Mouse (Mus musculus) left cerebral cortex, adult 11 months (tissue): ENCODE results near the gene Snx29.

Experiments used
- DNase-seq: peaks from one replicate; pipeline ENCODE4 v3.0.0; 2022; ENCODE audit warnings: low spot score

Gene Snx29

GRCm38 (mm10) chr16:11596599-11596998 lies 273.9 kb downstream of the Snx29 start:
- no peak for DNase-seq

- no peak for DNase-seq
Measured at GRCm38 (mm10) chr16:11597769-11598168, 275.1 kb downstream of the Snx29 start.

DNA sequence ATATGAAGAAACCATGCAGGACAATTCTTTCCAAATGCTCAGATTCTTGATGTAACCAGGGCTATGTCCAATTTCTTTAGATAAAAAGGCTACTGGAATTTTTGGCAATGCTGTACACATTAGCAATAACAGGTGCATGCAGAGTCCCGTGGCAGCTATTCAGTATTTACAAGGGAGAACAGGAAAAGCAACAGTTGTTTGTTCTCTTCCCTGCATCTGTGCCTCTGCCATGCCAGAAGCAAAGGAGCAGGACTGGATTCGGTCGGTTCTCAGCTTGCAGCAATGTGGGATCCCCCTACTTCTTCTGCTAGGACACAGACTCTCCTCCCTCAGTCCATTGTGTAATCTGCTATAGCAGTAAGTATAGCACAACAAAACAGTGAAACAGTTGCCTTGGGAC lies 276.8 kb downstream of the Snx29 start:
- DNase-seq = no peak

DNA sequence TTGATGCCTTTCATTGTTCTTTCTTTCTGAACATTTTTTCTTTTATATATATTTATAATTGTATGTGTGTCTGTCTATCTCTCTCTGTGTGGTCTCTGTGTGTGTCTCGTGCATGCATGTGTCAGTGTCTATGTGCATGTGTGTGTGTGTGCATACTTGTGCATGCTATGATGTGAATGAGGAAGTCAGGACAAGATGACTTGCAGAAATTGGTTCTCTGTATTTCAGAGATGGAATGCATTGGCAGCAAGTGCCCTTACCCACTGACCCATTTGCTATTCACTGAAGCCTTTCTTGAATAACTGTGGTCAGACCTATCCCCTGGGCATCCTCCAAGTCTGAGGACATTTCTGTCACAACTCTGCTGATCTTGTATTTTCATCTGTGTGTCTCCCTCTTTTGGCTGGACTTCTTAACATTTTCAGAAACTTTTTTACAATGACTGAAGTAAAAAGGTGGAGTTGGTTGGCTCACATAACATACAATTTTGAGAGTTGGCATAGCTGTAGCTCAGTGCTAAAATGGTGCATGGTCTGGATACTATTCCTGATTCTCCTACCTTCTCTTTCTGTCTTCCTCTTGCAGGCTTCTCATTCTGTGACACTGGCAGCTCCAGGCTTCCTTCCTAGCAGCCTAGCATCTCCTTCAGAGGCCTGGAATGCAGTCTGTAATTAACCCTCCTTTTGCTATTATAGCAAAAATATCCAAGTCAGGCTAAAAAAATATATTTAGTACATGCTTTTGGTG lies 278.8 kb downstream of the Snx29 start:
- DNase-seq = no peak

- DNase-seq = no peak
Measured at GRCm38 (mm10) chr16:11603667-11604422, 281.1 kb downstream of the Snx29 start.

DNA sequence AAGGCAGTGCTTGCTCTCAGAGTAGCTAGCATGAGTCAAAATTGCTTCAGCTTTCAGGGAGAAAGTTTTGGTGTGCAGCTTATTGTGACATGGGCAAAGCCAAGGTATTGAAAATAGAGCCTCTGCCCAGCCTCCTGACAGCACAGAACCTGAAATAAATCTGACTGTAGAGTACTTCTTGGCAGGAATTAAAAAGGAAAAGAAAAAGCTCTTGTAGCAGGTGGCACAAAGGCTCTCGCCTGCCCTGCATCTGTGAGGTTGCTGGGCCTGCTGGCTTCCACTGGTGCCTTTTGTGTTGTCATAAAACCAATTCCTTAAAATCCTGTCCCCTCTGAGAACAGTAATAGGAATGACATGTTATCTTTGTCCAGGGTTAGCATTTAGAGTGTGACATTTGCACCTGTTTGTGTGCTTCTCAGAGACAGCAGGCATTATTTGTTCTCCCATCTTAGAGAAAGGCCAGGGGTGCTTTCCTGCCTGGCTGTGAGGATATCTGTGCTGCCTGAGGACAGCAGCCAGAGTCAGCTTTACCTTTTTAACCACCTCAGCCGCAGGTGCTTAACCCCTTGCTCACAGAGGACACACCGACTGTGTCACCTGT lies 289.9 kb downstream of the Snx29 start:
- DNase-seq = no peak

GRCm38 (mm10) chr16:11614401-11615014 lies 291.8 kb downstream of the Snx29 start:
- no peak for DNase-seq

DNA sequence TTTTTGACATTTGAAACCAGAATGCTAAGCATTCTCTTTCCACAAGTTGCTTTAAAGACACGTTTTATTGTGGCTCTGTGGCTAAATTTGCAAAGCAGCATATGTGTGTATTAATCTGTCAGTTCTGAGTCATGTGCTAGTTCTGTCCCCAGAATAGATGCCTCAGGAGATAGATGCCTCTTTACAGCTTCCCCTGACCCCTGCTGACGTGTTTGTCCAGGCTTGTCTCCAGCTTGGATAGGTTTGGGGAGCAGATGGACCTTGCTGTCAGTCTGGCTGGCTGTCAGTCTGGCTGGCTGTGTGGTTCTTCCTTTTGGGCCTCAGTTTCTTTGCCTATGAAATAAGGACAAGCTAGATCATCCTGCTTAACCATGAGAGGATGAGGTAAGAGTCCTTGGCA lies 292.9 kb downstream of the Snx29 start:
- DNase-seq = no peak

- no peak for DNase-seq
Measured at GRCm38 (mm10) chr16:11619951-11620350, 297.2 kb downstream of the Snx29 start.

- DNase-seq = no peak
Measured at GRCm38 (mm10) chr16:11621042-11621441, 298.3 kb downstream of the Snx29 start.

GRCm38 (mm10) chr16:11621664-11622063 lies 299.0 kb downstream of the Snx29 start:
- no peak for DNase-seq

DNA sequence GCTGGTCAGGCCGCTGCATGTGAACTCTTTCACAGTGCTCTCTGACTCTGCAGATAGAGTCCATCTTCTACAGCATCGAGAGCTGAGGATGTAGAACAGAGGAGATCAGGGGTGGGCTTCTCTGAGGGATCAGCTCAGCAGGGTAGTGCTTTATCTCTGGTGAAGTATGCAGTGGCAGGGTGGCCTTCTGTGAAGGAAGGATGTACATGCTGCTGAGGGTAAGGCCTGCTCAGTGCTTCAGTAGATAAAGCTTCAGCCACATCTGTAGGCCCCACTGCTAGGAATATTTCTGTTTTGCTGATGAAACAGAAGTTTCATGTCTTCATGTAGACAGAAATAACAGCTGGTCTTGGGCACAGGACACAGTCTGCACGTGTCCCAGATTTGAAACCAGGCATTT lies 300.3 kb downstream of the Snx29 start:
- DNase-seq = no peak

DNA sequence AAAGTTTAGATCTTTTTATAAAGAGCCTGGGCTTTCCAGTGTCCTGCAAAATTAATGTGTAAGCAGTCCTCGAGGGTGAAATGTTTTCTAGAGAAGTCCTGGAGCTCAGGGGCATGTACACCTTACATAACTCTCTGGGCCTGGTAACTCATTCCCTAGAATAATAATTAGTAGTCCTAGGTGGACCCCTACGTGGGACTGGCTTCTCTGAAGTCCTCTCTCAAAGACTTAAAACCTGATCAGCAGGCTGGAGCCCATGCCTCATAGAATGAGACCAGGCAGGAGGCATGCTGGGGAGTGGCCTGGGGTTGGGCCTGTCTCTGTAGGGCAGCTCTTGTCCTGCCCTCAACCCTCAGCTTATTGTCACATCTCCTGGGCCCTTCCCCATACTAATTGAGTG lies 301.4 kb downstream of the Snx29 start:
- no peak for DNase-seq

GRCm38 (mm10) chr16:11626004-11626481 lies 303.3 kb downstream of the Snx29 start:
- DNase-seq = peak; percentile 30

DNA sequence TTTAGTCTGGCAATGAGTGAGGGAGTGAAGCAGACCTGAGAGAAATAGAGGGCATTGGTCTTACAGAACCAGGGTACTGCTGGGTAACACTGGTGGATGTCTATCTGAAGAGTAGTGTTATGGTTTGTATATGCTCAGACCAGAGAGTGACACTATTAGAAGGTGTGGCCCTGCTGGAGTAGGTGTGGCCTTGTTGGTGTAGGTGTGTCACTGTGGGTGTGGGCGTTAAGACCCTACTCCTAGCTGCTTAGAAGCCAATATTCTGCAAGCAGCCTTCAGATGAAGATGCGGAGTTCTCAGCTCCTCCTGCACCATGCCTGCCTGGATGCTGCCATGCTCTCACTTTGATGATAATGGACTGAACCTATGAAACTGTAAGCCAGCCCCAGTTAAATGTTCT lies 303.9 kb downstream of the Snx29 start:
- DNase-seq = no peak

DNA sequence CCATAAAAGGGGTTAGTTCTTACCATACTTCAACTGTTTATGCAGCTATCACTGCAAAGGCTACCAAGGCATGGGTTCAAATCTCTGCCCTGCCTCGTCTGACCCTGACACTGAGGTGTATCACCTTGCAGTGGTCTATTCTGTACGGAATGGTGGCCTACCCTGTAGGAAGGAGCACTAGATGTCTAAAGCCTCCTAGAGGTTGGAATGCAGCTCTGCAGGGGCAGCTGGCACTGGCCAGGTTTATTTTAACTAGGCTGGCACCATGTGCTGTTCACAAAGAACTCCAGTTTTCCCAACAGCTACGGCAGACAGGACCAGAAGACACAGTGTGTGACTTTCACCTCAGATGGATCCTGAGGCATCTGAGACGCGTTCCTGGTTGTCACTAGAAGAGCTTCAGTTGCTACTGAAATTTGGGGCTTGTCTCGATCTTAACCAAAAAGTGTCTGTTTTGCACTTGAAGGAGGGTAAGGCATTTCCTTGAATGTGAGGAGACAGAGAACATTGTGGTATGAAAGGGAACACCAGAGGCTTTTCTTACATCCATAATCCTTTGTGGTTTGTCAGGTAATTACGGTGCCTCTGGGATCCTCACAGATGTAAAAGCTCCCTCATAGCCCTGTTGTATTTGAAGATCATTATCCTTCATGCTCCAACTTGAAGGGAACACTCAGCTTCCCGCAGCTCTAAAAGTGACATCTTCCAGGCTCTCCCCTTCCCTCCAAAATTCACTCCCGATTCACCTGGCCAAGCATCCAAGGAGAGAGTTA lies 305.3 kb downstream of the Snx29 start:
- DNase-seq = no peak

DNA sequence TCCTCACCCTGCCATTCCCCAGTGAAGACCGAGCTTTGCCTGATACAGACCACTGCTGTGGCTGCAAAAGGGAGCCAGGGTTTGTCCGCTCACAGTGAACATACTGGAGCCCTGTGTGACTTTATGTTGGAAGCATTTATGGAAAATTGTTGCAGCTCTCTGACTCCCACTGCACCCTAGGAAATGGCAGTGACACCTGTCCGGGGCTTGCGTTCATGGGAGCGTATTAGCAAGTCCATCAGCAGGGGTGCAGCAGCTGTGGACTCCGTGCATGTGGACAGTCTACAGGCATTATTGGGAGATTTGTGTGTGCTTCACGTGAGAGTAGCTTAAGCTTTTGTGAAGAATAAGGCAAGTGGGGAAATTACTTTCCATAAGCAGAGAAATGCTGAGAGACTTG lies 307.0 kb downstream of the Snx29 start:
- no peak for DNase-seq

DNA sequence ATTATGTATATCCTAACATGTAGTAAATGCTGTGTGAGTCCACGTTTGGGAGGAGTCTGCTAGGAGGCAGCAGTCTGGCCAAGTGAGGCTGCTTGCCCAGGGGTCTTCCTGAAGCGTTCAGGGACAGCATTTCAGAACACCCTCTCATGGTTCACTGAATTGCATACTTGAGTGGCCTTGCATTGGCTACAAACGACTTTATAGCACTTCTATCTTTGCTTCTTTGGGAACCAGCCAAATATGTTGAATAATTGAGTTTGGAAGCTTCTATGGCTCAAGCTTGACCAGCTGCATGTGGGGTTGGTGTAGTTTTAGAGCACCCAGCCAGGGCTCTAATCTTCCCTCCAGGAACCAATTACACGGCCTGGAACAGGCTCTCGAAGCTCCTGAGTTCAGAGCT lies 307.8 kb downstream of the Snx29 start:
- DNase-seq = no peak

DNA sequence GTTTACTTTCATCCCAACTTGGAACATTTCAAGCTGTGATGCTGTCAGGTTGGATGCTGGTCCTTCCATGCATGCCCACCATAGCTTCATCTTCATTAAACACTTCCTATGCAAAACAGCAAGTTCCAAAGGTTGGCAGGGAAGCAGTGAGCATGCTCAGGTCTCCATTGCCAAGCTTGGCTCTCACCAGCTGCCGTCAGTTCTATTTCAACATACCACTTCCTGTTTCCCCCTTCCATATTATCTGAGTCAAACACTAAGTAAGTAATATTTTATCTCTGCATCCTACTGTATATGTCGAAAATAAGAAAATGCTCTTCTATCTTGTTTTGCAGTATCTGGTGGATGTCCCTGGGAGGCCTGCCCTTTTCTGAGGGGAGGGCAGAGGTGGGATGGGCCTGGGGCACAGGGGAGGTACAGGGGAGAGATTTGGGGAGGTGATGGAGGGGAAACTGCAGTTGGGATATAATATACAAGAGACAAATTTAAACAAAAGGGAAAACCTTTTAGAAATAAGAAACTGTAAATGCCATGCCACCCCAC lies 309.6 kb downstream of the Snx29 start:
- no peak for DNase-seq

- DNase-seq = no peak
Measured at GRCm38 (mm10) chr16:11636196-11636733, 313.6 kb downstream of the Snx29 start.

DNA sequence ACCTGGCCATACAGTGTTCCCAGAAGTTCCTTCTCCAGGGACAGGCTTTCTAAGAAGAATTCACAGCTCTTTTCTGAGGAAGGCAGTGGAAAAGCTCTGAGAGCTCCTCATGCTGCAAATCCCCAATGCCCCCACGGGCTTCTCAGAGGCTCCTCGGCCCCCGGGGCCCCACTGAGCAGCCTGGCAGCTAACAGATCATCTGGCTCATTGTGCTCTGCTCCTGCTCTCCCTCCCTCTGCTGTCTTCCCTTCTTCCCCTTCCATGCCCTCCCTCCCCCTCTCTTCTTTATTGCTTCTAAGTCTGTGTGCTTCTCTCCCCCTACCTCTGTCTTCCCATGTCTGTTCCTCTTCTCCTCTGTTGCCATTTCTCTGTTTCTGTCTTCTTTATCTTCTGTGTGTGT lies 314.2 kb downstream of the Snx29 start:
- no peak for DNase-seq
